Mouse (Mus musculus) ES-Bruce4 (cell line): ENCODE results near the gene Gse1. TPM values are rescaled to one million over a fixed set of nuclear protein-coding genes. Genes with fewer than 3 reads are reported as not detected.

ENCODE experiments used
- H3K27ac ChIP-seq: 2 replicates; pipeline ENCODE4 v1.5.1; 2012; ENCODE audit warnings: low read length, inconsistent platforms; ENCODE audit not compliant: insufficient read depth
- H3K27me3 ChIP-seq: 2 replicates; pipeline ENCODE4 v1.6.1; 2012; ENCODE audit warnings: mild to moderate bottlenecking, low read length, inconsistent platforms; ENCODE audit not compliant: control insufficient read depth, poor library complexity, insufficient read depth, severe bottlenecking
- H3K36me3 ChIP-seq: 2 replicates; pipeline ENCODE4 v1.6.1; 2012; ENCODE audit warnings: inconsistent platforms, mild to moderate bottlenecking, low read length, moderate library complexity; ENCODE audit not compliant: control insufficient read depth, poor library complexity, insufficient read depth, severe bottlenecking
- H3K4me1 ChIP-seq: one replicate; pipeline ENCODE4 v1.8.1; 2011; ENCODE audit warnings: low read length; ENCODE audit not compliant: control insufficient read depth, insufficient read depth
- H3K4me3 ChIP-seq: 2 replicates; pipeline ENCODE4 v1.5.1; 2011; ENCODE audit warnings: low read depth, mild to moderate bottlenecking, low read length
- H3K9ac ChIP-seq: 2 replicates; pipeline ENCODE4 v1.6.1; 2012; ENCODE audit warnings: low read depth, mild to moderate bottlenecking, inconsistent platforms; ENCODE audit not compliant: poor library complexity, severe bottlenecking
- H3K9me3 ChIP-seq: replicated peaks from 2 replicates; pipeline ENCODE4 v1.6.1; 2012; ENCODE audit warnings: mild to moderate bottlenecking, low read length, inconsistent platforms; ENCODE audit not compliant: control insufficient read depth, poor library complexity, insufficient read depth, severe bottlenecking
- CTCF ChIP-seq: IDR thresholded peaks from one replicate; pipeline ENCODE4 v1.8.1; 2011; ENCODE audit warnings: low read depth, low read length
- EP300 ChIP-seq: IDR thresholded peaks from 2 replicates; pipeline ENCODE4 v1.6.1; 2011; ENCODE audit warnings: low read depth, low read length; ENCODE audit not compliant: insufficient read depth
- POLR2A ChIP-seq: IDR thresholded peaks from one replicate; pipeline ENCODE4 v1.8.1; 2011; ENCODE audit warnings: low read length; ENCODE audit not compliant: insufficient read depth
- polyA plus RNA-seq: library from polyadenylated mRNA; stranded (reverse); fragments of >200 nt; gene quantifications from 2 replicates; pipeline ENCODE4 v1.2.4, GENCODE M21; 2011; ENCODE audit warnings: low read depth; ENCODE audit not compliant: missing spikeins, insufficient read depth, insufficient read length

Gse1 gene
- polyA plus RNA-seq, 1 experiment: 31.8 TPM

DNA sequence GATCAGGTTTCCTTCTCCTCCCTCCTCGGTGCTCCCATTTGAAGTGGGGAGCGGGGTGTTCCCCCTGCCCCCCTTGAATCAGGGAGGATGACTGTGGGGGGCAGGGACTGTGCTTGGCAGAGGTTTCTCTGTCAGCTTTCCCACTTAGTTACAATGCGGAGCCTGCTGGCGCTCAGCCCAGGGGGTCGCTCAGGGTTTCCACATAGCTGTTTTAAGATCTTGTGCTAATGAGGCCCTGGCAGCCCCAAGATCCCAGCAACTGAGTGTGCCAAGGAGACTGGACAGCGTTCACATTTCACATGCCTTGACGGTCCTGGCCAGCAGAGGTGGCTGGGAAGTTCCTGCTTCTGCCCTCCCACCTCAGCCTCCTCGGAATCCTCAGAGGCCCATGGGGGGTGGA lies 237.5 kb downstream of the Gse1 start:
- Histone ChIP-seq H3K9ac (no peak overlapping the region), H3K36me3 (no peaks in the 10 kb centered on the region), H3K27ac (no peak overlapping the region), H3K9me3 (no peaks in the 10 kb centered on the region), H3K27me3 (no peaks in the 10 kb centered on the region), H3K4me1 (peaks cover 3% of the 10 kb centered on the region), H3K4me3 (no peak overlapping the region)
- TF ChIP-seq CTCF (no peak), EP300 (no peak), POLR2A (no peak)

DNA sequence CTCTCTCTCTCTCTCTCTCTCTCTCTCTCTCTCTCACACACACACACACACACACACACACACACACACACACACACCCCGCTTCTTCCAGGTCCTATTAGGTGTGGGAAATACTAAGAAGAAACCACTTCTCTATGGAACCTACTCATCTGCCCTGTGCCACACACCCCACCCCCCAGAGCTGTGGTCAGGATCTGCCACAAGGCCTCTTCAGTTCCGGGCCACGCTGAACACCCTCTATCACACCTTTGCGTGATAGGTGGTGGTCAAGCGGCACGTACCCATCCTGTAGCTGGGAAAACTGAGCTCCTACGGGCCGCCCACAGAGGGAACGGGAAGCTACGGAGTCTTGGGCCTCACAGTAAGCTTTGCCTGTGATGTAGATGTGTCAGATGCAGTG lies 238.0 kb downstream of the Gse1 start:
- Histone ChIP-seq H3K4me3 (peak overlapping the region; percentile 47), H3K27me3 (no peaks in the 10 kb centered on the region), H3K36me3 (no peaks in the 10 kb centered on the region), H3K9ac (peak overlapping the region; percentile 39), H3K9me3 (no peaks in the 10 kb centered on the region), H3K4me1 (peaks cover 3% of the 10 kb centered on the region), H3K27ac (no peak overlapping the region)
- TF ChIP-seq POLR2A (no peak), CTCF (no peak), EP300 (no peak)

GRCm38 (mm10) chr8:120467598-120467997 lies 239.3 kb downstream of the Gse1 start:
- no peak overlapping the region for H3K4me3 ChIP-seq
- no peak overlapping the region for H3K27ac ChIP-seq
- H3K4me1 ChIP-seq: peaks cover 7% of the 10 kb centered on the region
- H3K9ac ChIP-seq: no peak overlapping the region
- no peak for TF ChIP-seq EP300
- TF ChIP-seq POLR2A: no peak
- no peak for TF ChIP-seq CTCF
- no peaks in the 10 kb centered on the region for H3K9me3 ChIP-seq
- H3K27me3 ChIP-seq: no peaks in the 10 kb centered on the region
- no peaks in the 10 kb centered on the region for H3K36me3 ChIP-seq

GRCm38 (mm10) chr8:120470170-120470569 lies 241.9 kb downstream of the Gse1 start:
- Histone ChIP-seq H3K9ac (no peak overlapping the region), H3K4me1 (peaks cover 11% of the 10 kb centered on the region), H3K36me3 (no peaks in the 10 kb centered on the region), H3K27ac (no peak overlapping the region), H3K27me3 (no peaks in the 10 kb centered on the region), H3K9me3 (no peaks in the 10 kb centered on the region), H3K4me3 (no peak overlapping the region)
- TF ChIP-seq CTCF (no peak), EP300 (no peak), POLR2A (no peak)

GRCm38 (mm10) chr8:120471166-120471565 lies 242.9 kb downstream of the Gse1 start:
- no peaks in the 10 kb centered on the region for H3K9me3 ChIP-seq
- H3K27me3 ChIP-seq: no peaks in the 10 kb centered on the region
- no peaks in the 10 kb centered on the region for H3K36me3 ChIP-seq
- H3K9ac ChIP-seq: no peak overlapping the region
- H3K4me1 ChIP-seq: peaks cover 11% of the 10 kb centered on the region
- no peak overlapping the region for H3K4me3 ChIP-seq
- TF ChIP-seq CTCF (peak; percentile 81), POLR2A (no peak), EP300 (no peak)
- no peak overlapping the region for H3K27ac ChIP-seq

- H3K36me3 ChIP-seq: no peaks in the 10 kb centered on the region
- H3K9ac ChIP-seq: peak overlapping the region; percentile 21; the same call in 1 of the 2 replicates
- no peak overlapping the region for H3K4me3 ChIP-seq
- H3K4me1 ChIP-seq: peaks cover 11% of the 10 kb centered on the region
- no peaks in the 10 kb centered on the region for H3K9me3 ChIP-seq
- H3K27ac ChIP-seq: no peak overlapping the region
- TF ChIP-seq POLR2A: no peak
- no peak for TF ChIP-seq EP300
- no peak for TF ChIP-seq CTCF
- H3K27me3 ChIP-seq: no peaks in the 10 kb centered on the region
These were observed 243.5 kb downstream of the Gse1 start for GRCm38 (mm10) chr8:120471752-120472151.

- peaks cover 11% of the 10 kb centered on the region for H3K4me1 ChIP-seq
- H3K36me3 ChIP-seq: no peaks in the 10 kb centered on the region
- no peak overlapping the region for H3K27ac ChIP-seq
- no peak for TF ChIP-seq CTCF
- no peak for TF ChIP-seq POLR2A
- TF ChIP-seq EP300: no peak
- H3K9ac ChIP-seq: peak overlapping the region; percentile 21
- H3K4me3 ChIP-seq: peak overlapping the region; percentile 3
- H3K27me3 ChIP-seq: no peaks in the 10 kb centered on the region
- H3K9me3 ChIP-seq: no peaks in the 10 kb centered on the region
These were observed 244.0 kb downstream of the Gse1 start for GRCm38 (mm10) chr8:120472230-120472629.
